Mouse (Mus musculus): ENCODE measurements at regions not wholly inside any gene's neighbourhood (a gene's known extent, or its start where the extent isn't known, plus 50 kb on each side); places are given as distances from the start of the nearest gene placed in this dataset.

DNA sequence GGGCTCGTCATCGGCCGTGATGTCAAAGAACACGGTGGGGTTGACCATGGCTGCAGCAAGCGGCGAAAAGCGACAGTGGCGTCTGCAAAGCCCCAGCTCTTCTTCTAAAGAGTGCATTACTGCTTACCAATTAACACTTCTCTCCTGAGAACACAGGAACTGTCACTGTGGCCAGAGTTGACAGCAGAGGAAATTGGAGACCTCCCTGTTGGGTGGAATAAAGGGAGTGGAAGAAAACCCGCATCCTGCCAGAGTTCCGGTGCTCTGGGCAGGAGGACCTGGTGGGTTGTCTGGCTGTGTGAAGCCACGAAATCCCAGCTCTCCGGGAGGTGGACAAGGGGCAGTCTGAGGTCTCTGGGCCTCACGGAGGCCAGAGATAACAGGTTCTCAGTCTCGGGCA, 63.4 kb downstream of the Rbm43 start:
- H3K9me3 ChIP-seq (ENCODE audit: low read length) = no peaks in the 10 kb centered on the region
- ATAC-seq (no peak), DNase-seq (no peak)
- H3K27me3 ChIP-seq (ENCODE audit: insufficient read depth, low read length) = no peaks in the 10 kb centered on the region
- no peak overlapping the region for H3K9ac ChIP-seq (replicated peaks)
- no peaks in the 10 kb centered on the region for H3K36me3 ChIP-seq (replicated peaks; ENCODE audit: insufficient read depth, low read length)
- H3K4me1 ChIP-seq (ENCODE audit: insufficient read depth) = no peaks in the 10 kb centered on the region
- WGBS (ENCODE audit: insufficient replicate concordance) = 38% methylated on average over 14 of the region's 14 CpGs
- H3K27ac ChIP-seq (ENCODE audit: low read depth) = no peak overlapping the region
- no peak overlapping the region for H3K4me2 ChIP-seq (ENCODE audit: low read depth, low read length)
- TF ChIP-seq CTCF (IDR thresholded peaks at IDR 0.05; ENCODE audit: low read depth) (no peak), EP300 (IDR thresholded peaks at IDR 0.05; ENCODE audit: low read depth) (no peak)
- no peak overlapping the region for H3K4me3 ChIP-seq (ENCODE audit: low read depth, low read length)

All from liver, postnatal 0 days (tissue).